Comparison of ENCODE assay signal across 8 mouse cellular contexts in genomic region chr9:72492194-72492565, GRCm38 (mm10). TPM values are rescaled to one million over a fixed set of nuclear protein-coding genes. Genes with fewer than 3 reads are reported as not detected.
DNase-seq lines count a peak whose midpoint lies in the region; ATAC-seq and TF ChIP-seq lines count a peak whose summit lies in the region.

Tex9 (minus strand) TSS chr9:72492212.

- H3K27ac ChIP-seq in liver, adult 2 months (replicated peaks; ENCODE audit: insufficient read depth, low read depth, low read length), result 0 out of 2 replicates have a peak within 1 kb of the TSS, but pooled peaks have one; percentile 20
- H3K27ac ChIP-seq in forebrain, embryonic 12.5 days, result peak within 1 kb of the TSS; percentile 91
- peak within 1 kb of the TSS; percentile 62 for H3K27ac ChIP-seq in liver, embryonic 12.5 days

- no peaks in the 10 kb centered on the region for H3K4me1 ChIP-seq in liver, adult 2 months (ENCODE audit: control insufficient read depth, insufficient read depth, low read length)
- H3K4me1 ChIP-seq in forebrain, embryonic 12.5 days, result peaks cover 15% of the 10 kb centered on the region
- peaks cover 38% of the 10 kb centered on the region for H3K4me1 ChIP-seq in liver, embryonic 12.5 days

- H3K4me3 ChIP-seq in liver, adult 2 months (ENCODE audit: insufficient read depth, low read depth, low read length), result peak within 1 kb of the TSS; percentile 83
- peak within 1 kb of the TSS; percentile 81 for H3K4me3 ChIP-seq in forebrain, embryonic 12.5 days (replicated peaks)
- H3K4me3 ChIP-seq in liver, embryonic 12.5 days, result peak within 1 kb of the TSS; percentile 84

- 10% methylated on average over 6 of the region's 6 CpGs for WGBS in liver, adult 2 months
- 10% methylated on average over 6 of the region's 6 CpGs for WGBS in forebrain, embryonic 12.5 days
- 8% methylated on average over 6 of the region's 6 CpGs for WGBS in liver, embryonic 12.5 days (ENCODE audit: insufficient replicate concordance)

- H3K79me2 ChIP-seq in liver, adult 2 months (ENCODE audit: control insufficient read depth, insufficient read depth, low read length), result no peaks in the 10 kb centered on the region

- DNase-seq in liver, adult 2 months (ENCODE audit: extremely low read depth, low read depth, low spot score), result no peak
- DNase-seq in liver, result no peak
- DNase-seq in splenic B cell, adult 2 months (ENCODE audit: low read depth, low spot score), result peak; percentile 65
- no peak for DNase-seq in layer of hippocampus, postnatal 25 days (ENCODE audit: extremely low spot score in 1 of 2, low spot score in 1 of 2)
- DNase-seq in cerebellum, adult 11-12 months, result no peak

- H3K4me2 ChIP-seq in forebrain, embryonic 12.5 days, result peak within 1 kb of the TSS; percentile 73
- peak within 1 kb of the TSS; percentile 94 for H3K4me2 ChIP-seq in liver, embryonic 12.5 days

- no peaks in the 10 kb centered on the region for H3K36me3 ChIP-seq in liver, adult 2 months (ENCODE audit: control insufficient read depth, insufficient read depth, low read length)
- H3K36me3 ChIP-seq in forebrain, embryonic 12.5 days (replicated peaks), result peaks cover 5% of the 10 kb centered on the region
- no peaks in the 10 kb centered on the region for H3K36me3 ChIP-seq in liver, embryonic 12.5 days
- H3K36me3 ChIP-seq in splenic B cell, adult 2 months (ENCODE audit: control insufficient read depth, insufficient read depth, low read length, poor library complexity, severe bottlenecking), result no peaks in the 10 kb centered on the region

- H3K27me3 ChIP-seq in liver, adult 2 months (ENCODE audit: control insufficient read depth, insufficient read depth, low read length), result no peaks in the 10 kb centered on the region
- H3K27me3 ChIP-seq in forebrain, embryonic 12.5 days, result no peaks in the 10 kb centered on the region
- no peaks in the 10 kb centered on the region for H3K27me3 ChIP-seq in liver, embryonic 12.5 days (replicated peaks)
- no peaks in the 10 kb centered on the region for H3K27me3 ChIP-seq in splenic B cell, adult 2 months (ENCODE audit: control insufficient read depth, insufficient read depth, low read length, poor library complexity, severe bottlenecking)

- H3K9ac ChIP-seq in liver, adult 2 months (ENCODE audit: low read depth, low read length), result peak within 1 kb of the TSS; percentile 70
- H3K9ac ChIP-seq in forebrain, embryonic 12.5 days, result peak within 1 kb of the TSS; percentile 81
- peak within 1 kb of the TSS; percentile 50 for H3K9ac ChIP-seq in liver, embryonic 12.5 days

- TF ChIP-seq CTCF in liver, adult 2 months (IDR thresholded peaks at IDR 0.05; ENCODE audit: low read depth, low read length), result no peak

- TF ChIP-seq POLR2A in liver, adult 2 months (IDR thresholded peaks at IDR 0.05; ENCODE audit: extremely low read depth, insufficient read depth, low read length), result no peak

- no peaks in the 10 kb centered on the region for H3K9me3 ChIP-seq in forebrain, embryonic 12.5 days
- H3K9me3 ChIP-seq in liver, embryonic 12.5 days (replicated peaks), result no peaks in the 10 kb centered on the region

- ATAC-seq in activated CD4-positive, CD25-positive, alpha-beta regulatory T cell, adult 4 months, result peak; percentile 84
- peak; percentile 49 for ATAC-seq in forebrain, embryonic 12.5 days (ENCODE audit: low FRiP score)
- peak; percentile 44 for ATAC-seq in liver, embryonic 12.5 days

RNA-seq across cellular contexts. Expression of gene Tex9, which starts in this region (rescaled TPM):
- total RNA-seq in liver, adult 2 months (2014; rRNA removed), result 1.0 and 1.8 TPM in 2 replicates
- 0.22 and 0.35 TPM in 2 replicates for polyA plus RNA-seq in liver, adult 2 months (2012; rRNA removed)
- polyA plus RNA-seq in activated CD4-positive, CD25-positive, alpha-beta regulatory T cell, adult 4 months (2017; shearing (Covaris generic)), result 10 to 100 TPM in 1 of 2 experiments, 1 to 10 TPM in 1; 8.1 to 11.3 TPM
- polyA plus RNA-seq in forebrain, embryonic 12.5 days (2016; fragmentation: Nextera tagmentation; extraction: Ambion mirVana), result 77.6 and 80.9 TPM in 2 replicates
- 9.1 and 11.4 TPM in 2 replicates for polyA plus RNA-seq in liver, embryonic 12.5 days (2016; fragmentation: Nextera tagmentation; extraction: Ambion mirVana)
- total RNA-seq in layer of hippocampus, postnatal 25 days (2021), result 1 to 10 TPM; 5.8 to 7.5 TPM

Comparison
In these comparisons a context has a peak if more than half of its experiments do, and no peak if none do; other contexts are left out.
1. H3K27ac ChIP-seq: peak in every context shown above with its lines; median percentile 91 in forebrain, embryonic 12.5 days; 62 in liver, embryonic 12.5 days; 20 in liver, adult 2 months.